Mouse (Mus musculus): ENCODE measurements around the gene Caskin2.
A peak's percentile ranks its signal among the peaks of the same experiment; 100 is the strongest.
"Not testable (repeated sequence)": the region's sequence is repeated elsewhere in the genome, so short reads cannot be mapped to it uniquely, and the experiment has no call there.

Gene Caskin2

DNA sequence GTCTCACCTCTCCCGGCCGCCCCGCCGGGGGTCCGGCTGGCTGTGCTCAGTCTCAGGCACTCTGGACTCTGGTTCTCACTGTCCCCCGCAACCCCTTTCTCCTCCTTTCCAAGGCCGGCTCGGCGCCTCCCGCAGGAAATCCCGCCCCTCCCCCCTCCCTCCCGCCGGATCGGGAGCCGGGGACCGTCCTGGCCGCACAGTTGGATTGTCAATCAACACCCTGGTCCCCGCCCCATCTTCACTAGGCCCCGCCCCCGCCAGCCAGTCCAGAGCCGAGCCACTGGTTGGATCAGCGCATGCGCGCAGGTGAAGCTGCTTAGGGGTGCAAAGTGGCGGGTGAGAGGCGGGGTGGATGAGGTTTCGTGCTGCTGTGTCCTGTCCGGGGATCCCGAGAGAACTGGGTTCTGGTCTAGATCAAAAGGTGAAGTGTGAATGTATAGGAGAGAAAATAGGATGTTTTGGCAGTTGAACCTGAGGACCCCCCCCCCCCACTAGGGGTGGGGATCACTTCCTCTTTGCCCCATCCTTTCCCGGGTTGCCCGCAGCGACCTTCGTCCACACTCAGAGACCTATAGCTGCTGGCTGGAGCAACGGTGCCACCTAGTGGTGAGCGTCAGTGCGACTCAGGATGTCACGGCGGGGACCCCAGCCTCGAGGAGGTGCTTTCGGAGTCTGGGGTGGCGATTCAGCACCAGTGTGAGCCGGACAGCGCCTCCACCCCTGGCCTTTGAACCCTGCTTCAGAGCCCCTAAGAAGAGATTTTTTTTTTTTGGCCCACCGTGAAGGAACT, at the start of gene Caskin2:
Gene Caskin2, minus strand, starts transcription at position 133 of the 790 bp plus-strand sequence.
- peak; percentile 93 for DNase-seq (ENCODE audit: low read depth, low spot score)

DNA sequence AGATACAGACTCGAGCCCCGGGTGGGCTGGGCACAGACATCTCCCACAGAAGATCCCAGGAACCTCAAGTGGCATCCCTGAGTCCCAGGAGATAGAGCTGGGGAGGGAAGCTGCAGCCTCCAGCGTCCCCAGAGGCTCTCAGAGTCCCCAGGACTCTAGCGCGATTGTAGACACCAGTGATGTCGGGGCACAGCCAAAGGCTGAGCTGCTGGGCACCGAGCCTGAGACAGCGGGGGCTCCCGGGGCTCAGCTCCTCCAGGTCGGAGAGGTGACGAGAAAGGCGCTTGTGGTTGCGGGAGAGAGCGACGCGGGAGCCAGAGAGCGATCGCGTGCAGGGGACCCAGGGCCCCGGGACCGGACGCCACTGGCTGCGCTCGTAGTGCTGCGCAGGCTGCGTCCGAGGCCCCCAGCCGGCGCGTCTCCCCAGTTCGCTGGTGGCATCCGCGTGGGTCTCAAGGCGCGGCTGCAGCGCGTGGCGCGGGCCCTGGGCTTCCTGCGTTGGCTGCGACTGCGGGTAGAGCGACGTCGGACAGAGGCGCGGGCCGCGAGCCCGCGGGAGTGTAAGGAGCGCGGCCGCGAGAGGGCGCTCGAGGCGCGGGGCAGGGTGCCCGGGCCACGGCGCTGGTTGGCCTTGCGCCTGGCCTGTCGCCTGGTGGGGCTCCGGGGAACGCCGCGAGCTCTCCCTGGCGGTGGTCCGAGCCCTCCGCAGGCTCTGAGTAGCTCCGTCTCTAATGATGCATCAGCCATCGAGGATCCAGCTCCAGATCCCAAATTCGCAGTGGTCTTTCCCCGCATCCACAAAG, 45.9 kb upstream of the Caskin2 start:
- DNase-seq (ENCODE audit: low read depth, low spot score), result peak; percentile 79

DNA sequence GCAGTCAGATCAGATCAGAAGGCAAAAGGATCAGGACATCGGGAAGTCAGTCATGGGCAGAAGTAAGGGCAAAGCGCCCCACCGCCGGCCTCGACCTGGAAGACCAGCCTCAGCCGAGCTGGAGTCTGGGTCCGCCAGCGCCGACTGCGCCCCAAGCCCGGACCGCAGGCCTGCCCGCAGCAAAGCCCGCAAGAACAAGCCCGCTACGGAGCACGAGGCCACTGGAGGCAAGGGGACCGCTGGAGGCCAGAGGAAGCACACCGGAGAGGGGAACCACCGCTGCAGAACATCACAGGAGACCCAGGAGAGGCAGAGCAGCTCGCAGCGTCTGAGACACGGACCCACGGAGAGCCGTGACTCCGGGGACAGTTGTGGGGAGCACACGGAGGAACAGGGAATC, 44.9 kb upstream of the Caskin2 start, which contains the start of gene Myo15b:
Gene Myo15b, plus strand, starts transcription at position 53 of the 400 bp plus-strand sequence.
- DNase-seq (ENCODE audit: low read depth, low spot score), result no peak

DNA sequence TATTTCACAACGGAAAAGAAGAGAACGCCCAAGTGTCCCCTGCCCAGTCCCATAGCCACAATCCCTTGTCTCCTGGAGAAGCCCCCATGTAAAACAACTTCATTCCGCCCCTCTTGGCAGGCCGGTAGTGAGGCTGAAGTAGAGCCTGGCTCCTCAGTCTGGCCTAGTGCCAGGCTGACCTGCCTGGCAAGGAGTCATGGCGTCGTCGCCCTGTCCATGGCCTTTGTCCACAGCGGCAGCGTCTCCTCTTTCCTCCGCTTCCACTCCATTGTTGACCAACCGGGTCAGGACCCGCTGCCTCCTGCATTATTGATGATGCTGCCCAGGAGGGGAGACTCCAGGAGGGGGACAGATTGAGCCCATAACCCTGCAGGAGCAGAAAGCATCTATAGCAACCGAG, 44.5 kb upstream of the Caskin2 start:
- DNase-seq (ENCODE audit: low read depth, low spot score), result no peak

DNA sequence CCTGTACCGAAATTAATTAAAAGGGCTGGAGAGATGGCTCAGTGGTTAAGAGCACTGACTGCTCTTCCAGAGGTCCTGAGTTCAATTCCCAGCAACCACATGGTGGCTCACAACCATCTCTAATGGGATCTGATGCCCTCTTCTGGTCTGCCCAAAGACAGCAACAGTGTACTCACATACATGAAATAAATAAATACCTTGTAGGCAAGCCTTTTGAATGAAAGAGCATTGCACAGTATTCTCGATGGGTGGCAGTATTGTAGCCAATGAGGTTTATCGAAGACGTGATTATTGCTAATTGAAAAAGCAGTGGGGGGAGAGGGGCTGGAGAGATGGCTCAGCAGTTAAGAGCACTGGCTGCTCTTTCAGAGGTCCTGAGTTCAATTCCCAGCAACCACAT, 43.7 kb upstream of the Caskin2 start:
- not testable (repeated sequence) for DNase-seq (ENCODE audit: low read depth, low spot score)

DNA sequence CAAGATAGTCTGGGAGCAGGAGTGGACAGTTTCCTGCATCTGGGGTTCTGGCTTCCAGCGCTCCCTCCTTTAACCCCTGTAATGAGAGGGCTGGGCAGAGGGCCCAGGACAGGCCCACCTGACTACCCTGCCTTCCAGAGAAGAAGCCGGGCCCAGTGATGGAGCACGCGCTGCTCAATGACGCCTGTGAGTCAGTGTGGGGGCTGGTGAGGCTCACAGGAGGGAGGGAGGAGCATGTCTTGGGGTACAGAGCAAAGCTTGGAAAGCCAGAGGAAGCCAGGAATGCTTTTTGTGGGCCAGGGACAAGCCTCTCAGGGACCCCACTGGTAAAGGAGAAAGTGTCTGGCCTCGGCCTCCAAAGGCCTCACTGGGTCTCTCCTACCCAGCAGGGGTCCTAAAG, 41.2 kb upstream of the Caskin2 start:
- DNase-seq (ENCODE audit: low read depth, low spot score), result no peak

DNA sequence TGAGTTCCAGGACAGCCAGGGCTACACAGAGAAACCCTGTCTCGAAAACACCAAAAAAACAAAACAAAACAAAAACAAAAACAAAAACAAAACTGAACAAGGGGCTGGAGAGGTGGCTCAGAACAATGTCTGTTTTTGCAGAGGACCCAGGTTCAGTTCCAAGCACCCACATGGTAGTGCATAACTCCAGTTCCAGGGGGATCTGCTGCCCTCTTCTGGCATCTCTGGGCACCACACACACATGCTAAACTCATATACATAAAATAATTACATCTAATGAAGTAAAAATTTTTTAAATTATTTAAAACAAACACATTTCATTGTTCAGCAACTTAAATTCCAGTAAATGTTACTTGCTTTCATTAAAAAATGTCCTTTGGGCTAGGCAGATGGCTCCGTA, 32.4 kb upstream of the Caskin2 start:
- no peak for DNase-seq (ENCODE audit: low read depth, low spot score)

DNA sequence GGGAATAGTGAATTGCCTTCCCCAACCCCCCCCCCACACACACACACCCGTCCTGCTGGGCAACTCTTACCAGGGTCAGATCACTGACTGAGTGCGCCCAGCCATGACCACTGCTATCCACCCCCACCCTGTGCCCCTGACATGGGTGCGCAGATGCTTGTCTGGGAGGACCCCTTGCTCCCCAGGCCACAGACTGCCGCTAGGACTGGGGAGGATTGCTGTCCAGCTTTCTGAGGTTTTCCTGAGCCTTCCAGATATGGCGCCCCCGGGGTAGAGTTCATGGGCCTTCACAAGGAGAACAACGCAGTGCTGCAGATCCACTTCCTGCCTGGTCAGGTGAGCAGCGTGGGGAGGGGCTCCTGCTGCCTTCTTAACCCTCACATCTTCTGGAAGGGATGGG, 30.8 kb upstream of the Caskin2 start:
- DNase-seq (ENCODE audit: low read depth, low spot score), result no peak

DNA sequence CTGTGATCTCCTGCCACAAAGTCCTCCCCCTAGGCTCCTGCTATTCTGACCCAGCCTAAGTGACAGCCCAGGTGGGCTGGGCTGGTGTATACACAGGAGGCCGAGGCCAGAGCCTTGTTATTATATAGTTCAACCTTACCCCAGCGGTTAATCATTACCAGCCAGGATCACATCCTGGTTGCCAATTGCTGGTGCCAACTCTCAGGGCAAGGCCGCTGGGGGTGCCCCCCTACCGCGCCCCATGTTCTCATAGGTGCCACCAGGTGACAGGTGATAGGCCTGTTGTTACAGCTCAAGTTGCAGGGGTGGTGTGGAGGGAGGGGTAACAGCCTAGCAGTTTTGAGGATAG, 30.4 kb upstream of the Caskin2 start:
- no peak for DNase-seq (ENCODE audit: low read depth, low spot score)

DNA sequence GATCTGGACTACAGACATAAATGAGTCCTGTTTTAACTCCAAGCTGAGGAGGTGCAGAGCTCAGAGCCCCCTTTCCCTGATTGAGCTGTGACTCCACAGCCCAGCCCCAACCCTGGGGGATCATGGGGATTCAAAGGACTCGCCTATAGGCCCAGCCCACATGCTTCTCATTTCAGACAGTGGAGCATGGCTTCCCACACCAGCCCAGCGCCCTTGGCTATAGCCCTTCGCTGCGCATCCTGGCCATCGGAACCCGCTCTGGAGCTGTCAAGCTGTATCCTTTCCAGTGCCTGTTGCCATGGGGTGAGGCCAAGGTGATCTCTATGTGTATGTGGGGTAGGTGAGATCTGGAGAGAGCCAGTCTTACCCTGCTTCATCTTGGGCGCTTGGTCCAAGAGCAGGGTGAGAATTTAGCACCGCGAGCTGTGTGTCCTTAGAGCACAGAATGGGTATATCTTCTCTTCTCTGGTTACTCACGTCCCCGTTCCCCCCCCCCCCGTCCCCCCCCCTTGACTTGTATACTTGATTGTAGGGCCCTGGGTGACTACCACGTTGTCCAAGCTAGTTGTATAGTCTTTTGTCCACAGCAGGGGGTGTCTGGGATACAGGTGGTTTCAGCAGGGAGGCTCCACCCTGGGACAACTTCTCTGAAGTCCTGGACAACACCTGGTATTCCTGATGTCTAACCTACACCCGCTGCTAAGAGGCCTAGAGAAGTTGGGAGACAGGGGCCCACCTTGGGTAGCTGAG, 29.9 kb upstream of the Caskin2 start:
- DNase-seq (ENCODE audit: low read depth, low spot score), result no peak

DNA sequence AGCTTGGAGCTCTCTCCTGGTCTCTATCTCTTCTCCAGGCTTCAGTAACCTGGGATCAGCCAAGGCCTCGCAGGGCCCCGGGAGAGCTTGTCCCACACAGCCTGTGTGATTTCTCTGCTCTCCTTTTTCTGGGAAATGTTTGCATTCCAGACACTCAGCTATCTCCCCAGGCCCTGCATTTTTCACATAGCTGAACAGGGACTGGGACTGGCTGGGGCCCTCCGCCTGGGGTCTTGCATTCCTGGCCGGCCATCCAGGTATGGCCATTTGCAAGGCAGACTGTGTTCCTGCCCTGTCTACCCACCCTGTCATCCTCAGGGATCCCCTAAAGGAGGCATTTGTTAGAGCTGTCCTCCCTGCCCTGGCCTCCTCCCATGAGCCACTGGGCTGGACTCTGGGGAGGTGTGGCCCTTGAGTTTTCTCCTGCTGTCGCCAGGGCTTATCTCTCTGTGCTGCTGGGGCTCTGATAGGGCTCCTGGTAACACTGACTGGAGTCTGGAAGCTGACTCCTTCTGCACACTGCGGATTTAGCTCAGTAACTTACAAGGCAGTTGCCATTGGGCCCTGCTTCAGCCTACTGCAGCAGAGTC, 28.6 kb upstream of the Caskin2 start:
- DNase-seq (ENCODE audit: low read depth, low spot score), result no peak

DNA sequence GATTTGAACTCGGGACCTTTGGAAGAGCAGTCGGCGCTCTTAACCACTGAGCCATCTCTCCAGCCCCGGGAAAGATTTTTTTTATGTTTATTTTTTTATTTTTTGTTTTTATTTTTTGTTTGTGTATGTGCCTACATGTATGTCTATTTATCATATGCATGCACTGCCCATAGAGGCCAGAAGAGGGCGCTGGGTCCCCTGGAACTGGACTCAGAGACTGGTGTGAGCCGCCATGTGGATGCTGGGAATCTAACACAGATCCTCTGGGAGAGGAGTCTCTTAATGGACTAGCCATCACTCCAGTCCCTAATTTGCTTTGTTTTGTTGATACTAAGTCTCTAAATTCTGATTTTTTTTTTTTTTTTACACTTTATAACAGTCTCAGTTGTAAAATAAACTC, 27.6 kb upstream of the Caskin2 start:
- DNase-seq (ENCODE audit: low read depth, low spot score), result no peak

DNA sequence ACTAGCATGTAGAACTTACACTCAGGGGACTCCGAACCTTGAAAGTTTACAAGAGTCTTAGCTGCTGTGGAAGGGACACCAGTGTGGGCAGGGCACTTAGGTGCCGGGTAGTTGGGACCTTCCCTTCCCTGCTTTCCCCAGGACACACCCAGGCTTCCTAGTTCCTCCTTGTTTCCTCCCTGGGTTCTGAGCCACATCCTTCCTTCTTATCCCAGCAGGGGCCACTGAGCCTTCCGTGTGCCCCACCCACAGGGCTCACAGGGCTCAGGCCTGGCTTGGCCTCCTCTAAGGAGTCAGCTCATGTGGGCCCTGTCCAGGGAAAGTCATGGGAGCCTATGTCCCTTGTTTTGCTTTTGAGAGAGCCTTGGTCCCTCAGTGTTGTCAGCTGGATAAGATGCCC, 26.3 kb upstream of the Caskin2 start:
- DNase-seq (ENCODE audit: low read depth, low spot score), result no peak

DNA sequence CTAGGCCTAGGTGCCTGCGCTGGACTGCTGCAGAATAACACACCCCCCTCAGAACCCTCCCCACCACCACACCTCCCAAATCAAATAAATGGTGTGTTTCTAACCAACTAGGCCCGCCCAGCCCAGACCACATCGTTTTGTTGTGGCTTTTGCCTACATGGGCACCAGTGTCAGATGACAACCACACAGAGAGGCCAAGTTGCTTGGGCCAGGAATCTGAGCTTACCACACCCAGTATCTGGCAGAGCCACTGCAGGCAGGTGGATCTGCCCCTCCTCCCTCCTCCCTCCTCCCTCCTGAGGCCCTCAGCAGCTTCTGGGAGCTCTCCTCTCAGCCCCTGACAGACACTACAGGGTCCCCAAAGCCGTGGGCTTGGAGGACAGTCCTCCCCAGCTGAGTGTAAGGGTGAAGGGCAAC, 25.5 kb upstream of the Caskin2 start:
- no peak for DNase-seq (ENCODE audit: low read depth, low spot score)

DNA sequence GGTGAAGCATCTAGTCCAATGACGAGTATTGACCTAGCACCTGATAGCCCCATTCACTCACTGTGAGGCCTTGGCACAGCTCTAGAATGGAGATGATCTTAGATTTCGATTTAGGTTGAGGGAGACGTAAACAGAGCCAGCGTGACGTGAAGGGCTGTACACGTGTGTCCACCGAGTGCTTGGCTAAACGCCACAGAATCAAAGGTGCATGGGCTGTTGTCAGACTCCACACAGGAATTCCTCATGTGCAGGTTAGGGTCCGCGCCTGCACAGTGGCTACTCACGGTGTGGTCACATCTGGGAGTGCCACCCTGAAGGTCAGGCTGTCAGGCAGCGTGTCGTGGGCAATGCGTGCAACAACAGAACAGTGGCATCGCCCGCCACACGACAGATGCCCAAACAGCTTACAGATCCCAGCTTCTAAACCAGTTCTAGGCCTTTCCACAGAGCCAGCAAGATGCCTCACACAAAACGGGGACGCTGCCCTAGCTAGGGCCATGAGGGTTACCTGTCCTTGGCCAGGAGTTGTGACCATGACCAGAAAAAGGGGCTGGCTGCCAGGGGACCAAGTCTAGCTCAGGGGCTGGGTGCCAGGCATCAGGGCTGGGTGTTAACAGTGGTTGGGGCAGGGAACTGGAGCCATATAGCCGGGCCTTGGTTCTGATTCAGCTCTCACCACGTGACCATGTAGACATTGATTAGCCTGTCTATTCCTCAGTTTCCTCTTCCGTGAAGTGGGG, 24.3 kb upstream of the Caskin2 start:
- no peak for DNase-seq (ENCODE audit: low read depth, low spot score)

DNA sequence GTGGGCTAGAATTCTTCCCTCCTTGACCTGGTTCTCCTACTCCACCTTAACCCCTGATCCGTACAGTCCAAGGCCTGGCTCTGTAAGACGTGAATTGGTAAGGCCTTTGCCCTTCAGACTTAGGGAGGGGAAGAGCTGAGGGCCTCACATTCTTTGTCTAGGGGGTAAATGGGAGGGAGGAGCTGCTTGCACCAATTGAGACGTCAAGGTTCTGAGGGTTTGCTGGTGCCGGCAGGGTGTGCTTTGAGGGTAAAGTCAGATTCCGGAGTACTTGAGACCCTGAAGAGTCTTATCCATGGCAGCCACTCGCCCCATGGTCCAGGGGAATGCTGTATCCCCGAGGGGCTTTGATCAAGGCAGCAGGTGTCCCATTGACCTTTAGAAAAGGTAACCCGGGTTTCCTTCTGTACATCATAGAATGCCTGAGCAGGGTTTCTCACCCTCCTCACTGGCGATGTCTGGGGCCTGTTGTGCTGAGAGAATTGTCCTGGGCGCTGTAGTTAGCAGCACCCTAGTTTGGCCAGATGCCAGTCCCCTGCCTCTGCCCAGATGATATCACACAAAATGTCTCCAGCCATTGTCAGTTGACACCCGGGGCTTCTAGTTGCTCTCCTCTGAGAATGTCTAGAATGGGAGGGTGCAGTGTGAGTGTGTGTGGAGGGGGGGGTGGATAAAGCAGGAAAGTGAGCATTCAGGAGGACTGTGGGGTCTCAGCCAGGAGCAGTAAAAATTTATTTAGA, 23.4 kb upstream of the Caskin2 start:
- DNase-seq (ENCODE audit: low read depth, low spot score), result no peak

DNA sequence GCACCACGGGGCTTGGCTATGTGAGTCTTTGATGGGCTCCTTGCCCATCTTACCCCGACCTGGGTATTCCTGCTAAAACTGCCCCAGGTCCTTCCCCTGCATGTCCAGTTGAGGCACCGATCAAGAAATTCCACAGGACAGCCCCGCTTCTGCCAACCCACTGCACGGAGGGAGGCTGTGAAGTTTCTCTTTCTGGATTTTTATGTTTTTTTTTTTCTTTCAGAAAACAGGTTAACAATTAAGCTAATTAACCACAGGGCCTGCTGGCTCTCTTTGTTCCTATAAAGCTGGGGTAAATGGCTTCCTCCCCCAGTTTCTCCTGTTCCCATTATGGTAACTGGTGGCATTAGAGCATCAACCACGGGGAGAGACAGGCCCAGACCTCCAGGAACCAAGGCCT, 20.6 kb upstream of the Caskin2 start:
- DNase-seq (ENCODE audit: low read depth, low spot score), result no peak

DNA sequence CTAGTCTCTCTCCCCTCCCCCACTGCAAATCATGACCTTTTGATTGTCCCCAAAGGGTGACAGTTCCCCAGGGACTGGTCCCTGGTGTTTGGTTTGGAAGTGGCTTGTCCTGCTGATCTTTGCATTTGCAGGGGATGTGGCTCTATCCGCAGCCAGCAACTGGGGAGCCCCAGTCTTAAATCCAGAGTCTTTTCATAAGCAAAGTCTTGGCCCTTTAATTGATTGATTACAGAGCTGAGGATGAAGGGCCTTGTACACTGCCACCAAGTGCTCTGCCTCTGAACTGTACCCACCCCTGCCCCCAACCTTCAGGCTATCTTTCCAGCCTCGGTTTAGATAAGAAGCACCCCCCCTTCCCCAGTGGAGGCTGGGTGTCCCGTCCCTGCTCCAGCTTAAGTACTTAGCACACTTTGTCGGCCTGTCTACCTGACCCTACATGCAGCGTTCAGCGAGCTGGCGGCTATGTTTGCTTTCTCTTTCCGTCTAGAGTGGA, 19.6 kb upstream of the Caskin2 start:
- peak; percentile 40 for DNase-seq (ENCODE audit: low read depth, low spot score)

DNA sequence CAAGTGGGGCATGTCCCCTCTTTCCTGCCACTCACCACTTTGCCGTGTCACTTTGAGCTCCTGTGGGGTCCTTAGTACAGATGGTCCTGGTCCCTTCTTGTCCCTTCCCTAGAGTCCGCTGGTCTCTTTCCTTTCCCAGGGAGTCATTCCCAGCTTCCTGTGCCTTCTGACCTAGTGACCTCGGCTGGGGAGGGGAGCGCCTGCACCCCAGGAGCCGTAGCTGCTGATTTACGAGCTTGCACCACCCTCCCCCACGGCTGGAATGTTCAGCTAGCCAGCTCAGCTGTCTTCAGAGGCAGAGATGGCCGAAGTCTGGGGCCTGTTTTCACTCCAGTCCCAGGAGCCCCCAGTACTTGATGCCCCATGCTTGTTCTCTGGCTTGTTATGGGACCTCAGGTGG, 19.1 kb upstream of the Caskin2 start:
- DNase-seq (ENCODE audit: low read depth, low spot score), result no peak

DNA sequence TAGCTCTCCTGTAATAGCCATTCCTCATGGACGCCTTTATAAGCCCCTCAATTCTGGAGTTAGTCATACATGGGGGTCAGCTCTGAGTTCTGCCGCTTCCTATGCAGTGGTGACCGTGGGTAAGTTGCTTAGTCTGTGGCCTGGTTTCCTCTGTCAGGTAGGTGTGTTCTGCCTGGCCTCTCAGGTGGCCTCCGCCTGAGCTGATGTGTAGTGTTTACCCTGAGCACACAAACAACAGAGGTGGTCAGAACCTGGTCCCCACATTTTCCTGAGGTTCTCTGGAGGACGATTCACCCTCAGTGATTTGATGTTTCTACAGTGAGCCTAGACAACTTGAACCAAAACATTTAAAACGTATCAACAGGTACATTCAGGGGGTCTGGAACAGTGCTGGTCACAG, 18.6 kb upstream of the Caskin2 start:
- DNase-seq (ENCODE audit: low read depth, low spot score), result no peak
